Mouse (Mus musculus) gastrocnemius, adult 2 months (tissue): ENCODE data around the gene Hbb-y. TPM values are rescaled to one million over a fixed set of nuclear protein-coding genes. Genes with fewer than 3 reads are reported as not detected.
"Not testable (repeated sequence)": the region's sequence is repeated elsewhere in the genome, so short reads cannot be mapped to it uniquely, and the experiment has no call there.

ENCODE experiments used
- DNase-seq: peaks from one replicate; pipeline ENCODE4 v3.0.0; 2022
- H3K27ac ChIP-seq: fragments of 200-600 bp; 2 replicates; pipeline ENCODE4 v1.8.1; 2022; ENCODE audit warnings: mild to moderate bottlenecking
- H3K4me3 ChIP-seq: fragments of 200-600 bp; 2 replicates; pipeline ENCODE4 v1.8.1; 2022; ENCODE audit warnings: mild to moderate bottlenecking, moderate library complexity
- CTCF ChIP-seq: fragments of 200-600 bp; IDR thresholded peaks from 2 replicates; pipeline ENCODE4 v1.8.1; 2022; ENCODE audit warnings: antibody characterized with exemption, mild to moderate bottlenecking, moderate library complexity
- intact Hi-C: fragments of 180-260 bp; cut with DNase I; formaldehyde crosslinking; loops from one replicate; pipeline ENCODE4 v1.15.1; 2025
- total RNA-seq, 2 experiments: library from RNA; stranded (reverse); gene quantifications; 2 replicates each; pipeline ENCODE4 v1.2.3; 2021

The Hbb-y gene
- total RNA-seq, 2 experiments from 2014 or later = not detected

DNA sequence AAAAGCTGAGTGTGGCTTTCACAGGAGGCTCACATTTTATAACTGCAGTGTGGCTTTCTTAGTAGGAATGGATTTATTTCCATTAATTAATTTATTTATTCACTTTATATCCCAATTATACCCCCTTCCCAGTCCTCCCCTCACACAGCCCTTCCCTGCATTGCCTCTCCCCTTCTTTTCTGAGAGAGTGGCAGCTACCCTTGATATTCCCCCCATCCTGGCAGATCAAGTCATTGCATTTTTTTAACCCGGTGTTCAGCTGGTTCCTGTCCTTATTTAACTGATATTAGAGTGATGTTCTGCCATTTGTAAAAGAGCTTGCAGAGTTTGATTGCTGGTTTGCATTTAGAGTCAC, 43.2 kb downstream of the Hbb-y start:
- DNase-seq = no peak
- no peak overlapping the region for H3K27ac ChIP-seq
- intact Hi-C loops = no loop called here
- no peak overlapping the region for H3K4me3 ChIP-seq
- TF ChIP-seq CTCF = no peak

GRCm38 (mm10) chr7:103808971-103809800, 43.8 kb downstream of the Hbb-y start:
- TF ChIP-seq CTCF = no peak
- Histone ChIP-seq H3K27ac (no peak overlapping the region), H3K4me3 (no peak overlapping the region)
- intact Hi-C loops = no loop called here
- no peak for DNase-seq

DNA sequence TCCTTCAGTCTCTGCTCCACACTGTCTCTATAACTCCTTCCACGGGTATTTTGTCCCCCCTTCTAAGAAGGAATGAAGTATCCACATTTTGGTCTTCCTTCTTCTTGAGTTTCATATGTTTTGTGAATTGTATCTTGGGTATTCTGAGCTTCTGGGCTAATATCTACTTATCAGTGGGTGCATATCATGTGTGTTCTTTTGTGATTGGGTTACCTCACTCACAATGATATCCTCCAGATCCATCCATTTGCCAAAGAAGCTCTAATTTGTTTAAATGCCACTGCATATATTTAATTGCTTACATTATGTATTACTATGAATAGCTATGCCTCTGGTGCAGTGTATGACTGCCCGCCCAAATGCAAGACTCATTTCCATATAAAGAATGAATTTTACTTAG, 44.9 kb downstream of the Hbb-y start:
- DNase-seq, intact Hi-C loops: not testable (repeated sequence)

GRCm38 (mm10) chr7:103806856-103807255, 46.2 kb downstream of the Hbb-y start:
- intact Hi-C loops = no loop called here
- Histone ChIP-seq H3K4me3 (no peak overlapping the region), H3K27ac (no peak overlapping the region)
- no peak for DNase-seq
- TF ChIP-seq CTCF = peak; percentile 45

More for the DNA sequence above, 44.9 kb downstream of the Hbb-y start:
- not testable (repeated sequence) for H3K27ac ChIP-seq, H3K4me3 ChIP-seq

Other genes with a start within 250 kb of the Hbb-y start
- not detected for gene Olfr620, start 240.7 kb downstream of the Hbb-y start, total RNA-seq
- gene Olfr622, start 210.5 kb downstream of the Hbb-y start, total RNA-seq = not detected
- not detected for gene Olfr623, start 189.5 kb downstream of the Hbb-y start, total RNA-seq
- gene Olfr624, start 182.0 kb downstream of the Hbb-y start, total RNA-seq = not detected
- not detected for gene Olfr625-ps1, start 170.5 kb downstream of the Hbb-y start, total RNA-seq
- gene Olfr243, start 138.5 kb downstream of the Hbb-y start, total RNA-seq = not detected
- not detected for gene Olfr628, start 122.8 kb downstream of the Hbb-y start, total RNA-seq
- gene Olfr629, start 108.3 kb downstream of the Hbb-y start, total RNA-seq = not detected
- gene Olfr630, start 95.9 kb downstream of the Hbb-y start, total RNA-seq = not detected
- gene Olfr69, start 81.6 kb downstream of the Hbb-y start, total RNA-seq = not detected
- not detected for gene Olfr68, start 73.5 kb downstream of the Hbb-y start, total RNA-seq
- gene Olfr67, start 61.4 kb downstream of the Hbb-y start, total RNA-seq = not detected
- gene Hbb-bt, start 39.2 kb downstream of the Hbb-y start, total RNA-seq = 10 to 100 TPM; 20.6 to 29.2 TPM
- 100 to 1,000 TPM; 210 to 301 TPM for gene Hbb-bs, start 25.1 kb downstream of the Hbb-y start, total RNA-seq
- not detected for gene Hbb-bh2, start 12.7 kb downstream of the Hbb-y start, total RNA-seq
- gene Hbb-bh1, start 10.1 kb downstream of the Hbb-y start, total RNA-seq = not detected
- gene Olfr66, start 33.0 kb upstream of the Hbb-y start, total RNA-seq = not detected
- gene Olfr64, start 41.3 kb upstream of the Hbb-y start, total RNA-seq = not detected
- not detected for gene Olfr65, start 50.3 kb upstream of the Hbb-y start, total RNA-seq
- gene Olfr631, start 75.6 kb upstream of the Hbb-y start, total RNA-seq = not detected
- gene Olfr632, start 81.1 kb upstream of the Hbb-y start, total RNA-seq = not detected
- not detected for gene Olfr633, start 91.2 kb upstream of the Hbb-y start, total RNA-seq
- not detected for gene Olfr635, start 117.9 kb upstream of the Hbb-y start, total RNA-seq
- gene Olfr638, start 145.5 kb upstream of the Hbb-y start, total RNA-seq = not detected
- gene Olfr639, start 164.1 kb upstream of the Hbb-y start, total RNA-seq = under 1 TPM in 1 of 2 experiments, not detected in 1; 0.03 TPM
- not detected for gene Olfr640, start 172.4 kb upstream of the Hbb-y start, total RNA-seq
- not detected for gene Olfr641, start 182.2 kb upstream of the Hbb-y start, total RNA-seq
- gene Olfr642, start 199.4 kb upstream of the Hbb-y start, total RNA-seq = not detected
- gene 4930516K23Rik, start 208.2 kb upstream of the Hbb-y start, total RNA-seq = not detected
- not detected for gene Olfr644, start 218.7 kb upstream of the Hbb-y start, total RNA-seq
- gene Olfr645, start 232.2 kb upstream of the Hbb-y start, total RNA-seq = not detected